In genomic region chr1:37063053-37063452, GRCm38 (mm10) we compare ENCODE assay signal across 29 mouse cellular contexts. TPM values are rescaled to one million over a fixed set of nuclear protein-coding genes. Genes with fewer than 3 reads are reported as not detected.
"Had no signal": no experiment of that assay in that cellular context is flagged by ENCODE, and none has a peak within 500 bp of the region (broad histone marks: within the 10 kb centered on the region; RNA-seq: fewer than 3 reads in every experiment).

No protein-coding gene starts in this region.

- H3K4me3 ChIP-seq: embryonic facial prominence, embryonic 12.5 days; embryonic facial prominence, embryonic 13.5 days; embryonic facial prominence, embryonic 15.5 days; erythroblast, embryonic 14.5 days; forebrain, embryonic 10.5 days; forebrain, embryonic 12.5 days; forebrain, embryonic 13.5 days; forebrain, embryonic 15.5 days; gastrocnemius, adult 2 months; heart, adult 2 months; heart, embryonic 10.5 days had no signal

- H3K4me2 ChIP-seq: embryonic facial prominence, embryonic 12.5 days; embryonic facial prominence, embryonic 13.5 days; embryonic facial prominence, embryonic 15.5 days; forebrain, embryonic 12.5 days; forebrain, embryonic 13.5 days; forebrain, embryonic 15.5 days had no signal

- DNase-seq: cerebellum, adult 8-10 months; cerebellum, adult 9-10 months; cerebellum, adult 9-11 months; cerebellum, postnatal 10 days; cerebellum, postnatal 25 days; cerebellum, postnatal 36 days; embryo, embryonic 11 days; forebrain, postnatal 0 days; gastrocnemius, adult 2 months; gastrocnemius, postnatal 10 days; gastrocnemius, postnatal 14 days; gastrocnemius, postnatal 25 days; gastrocnemius, postnatal 36 days; heart, adult 18-20 months; heart, adult 2 months had no signal

- H3K9me3 ChIP-seq: embryonic facial prominence, embryonic 12.5 days; embryonic facial prominence, embryonic 13.5 days; embryonic facial prominence, embryonic 15.5 days; forebrain, embryonic 10.5 days; forebrain, embryonic 12.5 days; forebrain, embryonic 13.5 days; forebrain, embryonic 15.5 days; heart, embryonic 10.5 days had no signal

- H3K9ac ChIP-seq: embryonic facial prominence, embryonic 12.5 days; embryonic facial prominence, embryonic 13.5 days; embryonic facial prominence, embryonic 15.5 days; forebrain, embryonic 12.5 days; forebrain, embryonic 13.5 days; forebrain, embryonic 15.5 days; forebrain, postnatal 0 days had no signal

- ATAC-seq: forebrain, embryonic 13.5 days; forebrain, embryonic 14.5 days; forebrain, embryonic 15.5 days; forebrain, embryonic 16.5 days; forebrain, postnatal 0 days had no signal

- H3K4me1 ChIP-seq: forebrain, embryonic 10.5 days; forebrain, embryonic 12.5 days; heart, embryonic 10.5 days had no signal

- H3K36me3 ChIP-seq: embryonic facial prominence, embryonic 12.5 days; embryonic facial prominence, embryonic 13.5 days; embryonic facial prominence, embryonic 15.5 days; forebrain, embryonic 10.5 days; forebrain, embryonic 12.5 days; forebrain, embryonic 15.5 days; heart, embryonic 10.5 days had no signal

- H3K27ac ChIP-seq: embryonic facial prominence, embryonic 12.5 days; embryonic facial prominence, embryonic 13.5 days; embryonic facial prominence, embryonic 15.5 days; forebrain, embryonic 10.5 days; forebrain, embryonic 12.5 days; forebrain, embryonic 13.5 days; forebrain, embryonic 15.5 days; gastrocnemius, adult 2 months; heart, adult 2 months; heart, embryonic 10.5 days had no signal

- H3K27me3 ChIP-seq: embryonic facial prominence, embryonic 12.5 days; embryonic facial prominence, embryonic 13.5 days; embryonic facial prominence, embryonic 15.5 days; forebrain, embryonic 12.5 days; forebrain, embryonic 13.5 days; forebrain, embryonic 15.5 days had no signal

RNA-seq across cellular contexts. Expression of gene Vwa3b, which starts 36.7 kb away (rescaled TPM):
- total RNA-seq: common myeloid progenitor, adult 5-6 weeks; granulocyte monocyte progenitor cell, adult 5-6 weeks had no signal
- polyA plus RNA-seq: erythroblast, embryonic 14.5 days; forebrain, embryonic 11.5 days; heart, embryonic 10.5 days had no signal
